In the genomic region with DNA sequence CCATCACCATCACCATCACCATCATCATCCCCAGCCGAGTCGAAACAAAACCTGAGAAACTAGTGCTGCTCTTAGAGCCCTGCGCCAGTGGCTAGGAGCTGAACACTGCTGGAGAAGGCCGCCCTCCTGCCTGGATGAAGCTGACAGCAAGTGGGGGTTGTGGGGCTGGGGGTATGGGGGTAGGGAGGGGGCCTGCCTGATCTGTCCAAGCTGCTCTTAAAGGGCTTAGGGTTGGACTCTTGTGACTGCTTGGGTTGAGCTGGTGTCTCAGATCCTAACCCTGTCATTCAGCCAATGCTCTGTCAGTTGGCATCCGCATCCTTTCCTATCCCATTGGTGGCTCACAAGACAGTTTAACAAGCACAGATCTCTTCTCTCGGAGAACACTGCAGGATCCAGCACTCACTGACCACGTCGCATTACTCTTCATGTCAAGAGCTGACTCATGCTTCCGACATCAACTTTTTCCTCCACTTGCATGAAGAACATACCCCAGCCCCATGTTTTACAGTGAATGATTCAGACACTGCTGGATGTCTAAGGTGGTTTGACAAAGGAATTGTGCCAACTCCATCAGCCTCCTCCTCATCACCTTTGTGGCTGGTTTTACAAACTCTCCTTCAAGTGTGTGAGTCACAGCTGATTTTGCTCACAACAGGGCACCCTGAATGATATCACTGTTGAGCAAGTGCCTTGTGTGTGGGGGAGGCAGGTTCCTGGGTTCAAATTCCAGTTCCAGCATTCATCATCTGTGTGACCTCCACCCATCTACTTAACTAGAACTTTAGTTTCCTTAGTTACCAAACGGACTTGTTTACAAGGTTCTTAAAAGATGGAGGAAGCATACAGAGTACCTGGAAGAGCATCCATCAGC, we compare ENCODE assay signal across 29 mouse cellular contexts.
DNase-seq lines count a peak whose midpoint lies in the region; ATAC-seq and TF ChIP-seq lines count a peak whose summit lies in the region.
"Had no signal": no experiment of that assay in that cellular context is flagged by ENCODE, and none has a peak within 500 bp of the region (broad histone marks: within the 10 kb centered on the region; RNA-seq: fewer than 3 reads in every experiment).

No protein-coding gene starts in this region.

- H3K9me3 ChIP-seq in lung, embryonic 14.5 days (ENCODE audit: low read depth, low read length), result no peaks in the 10 kb centered on the region
- H3K9me3 ChIP-seq: forebrain, embryonic 12.5 days; hindbrain, embryonic 10.5 days; hindbrain, embryonic 15.5 days; limb, embryonic 12.5 days; liver, embryonic 15.5 days; midbrain, embryonic 10.5 days; midbrain, embryonic 15.5 days had no signal

- no peak for TF ChIP-seq CTCF in lung, embryonic 14.5 days (IDR thresholded peaks at IDR 0.05; ENCODE audit: low read depth)
- TF ChIP-seq CTCF in lung, adult 2 months (IDR thresholded peaks at IDR 0.05; ENCODE audit: insufficient read depth, low read length), result no peak

- 56% methylated on average over 10 of the region's 10 CpGs for WGBS in lung, embryonic 14.5 days
- 63% methylated on average over 10 of the region's 10 CpGs for WGBS in lung, adult 2 months

- no peaks in the 10 kb centered on the region; the same call in 1 of the 2 replicates for H3K4me1 ChIP-seq in lung, embryonic 14.5 days (ENCODE audit: insufficient read depth)
- H3K4me1 ChIP-seq in lung, adult 2 months (ENCODE audit: control insufficient read depth, insufficient read depth, low read length), result no peaks in the 10 kb centered on the region
- H3K4me1 ChIP-seq: forebrain, embryonic 12.5 days; hindbrain, embryonic 10.5 days; hindbrain, embryonic 15.5 days; limb, embryonic 12.5 days; liver, embryonic 15.5 days; midbrain, embryonic 10.5 days; midbrain, embryonic 15.5 days had no signal

- TF ChIP-seq POLR2A in lung, adult 2 months (IDR thresholded peaks at IDR 0.05; ENCODE audit: borderline replicate concordance, extremely low read depth, low read depth, low read length), result no peak

- no peak overlapping the region for H3K9ac ChIP-seq in lung, embryonic 14.5 days
- H3K9ac ChIP-seq: forebrain, embryonic 12.5 days; forebrain, postnatal 0 days; hindbrain, embryonic 15.5 days; limb, embryonic 12.5 days; liver, embryonic 15.5 days; midbrain, embryonic 15.5 days had no signal

- no peak overlapping the region for H3K4me2 ChIP-seq in lung, embryonic 14.5 days
- H3K4me2 ChIP-seq: forebrain, embryonic 12.5 days; hindbrain, embryonic 15.5 days; limb, embryonic 12.5 days; liver, embryonic 15.5 days; midbrain, embryonic 15.5 days had no signal

- H3K4me3 ChIP-seq in lung, embryonic 14.5 days (ENCODE audit: low read depth, low read length), result no peak overlapping the region
- H3K4me3 ChIP-seq in lung, adult 2 months (replicated peaks; ENCODE audit: extremely low read depth, low read depth, low read length), result no peak overlapping the region
- H3K4me3 ChIP-seq: erythroblast, embryonic 14.5 days; forebrain, embryonic 12.5 days; heart, adult 2 months; hindbrain, embryonic 10.5 days; hindbrain, embryonic 15.5 days; limb, embryonic 12.5 days; liver, embryonic 15.5 days; midbrain, embryonic 10.5 days; midbrain, embryonic 15.5 days had no signal

- ATAC-seq in lung, embryonic 14.5 days (ENCODE audit: insufficient read depth), result peak; percentile 60; the same call in 1 of the 2 replicates
- no peak for ATAC-seq in megakaryocyte progenitor cell, adult 5-6 weeks (replicated peaks; ENCODE audit: poor library complexity)
- ATAC-seq: forebrain, postnatal 0 days; inflammation-experienced regulatory T-cells, adult 6 months; midbrain, embryonic 15.5 days had no signal

- no peaks in the 10 kb centered on the region for H3K36me3 ChIP-seq in lung, embryonic 14.5 days (ENCODE audit: insufficient read depth)
- H3K36me3 ChIP-seq: forebrain, embryonic 12.5 days; hindbrain, embryonic 10.5 days; hindbrain, embryonic 15.5 days; limb, embryonic 12.5 days; liver, embryonic 15.5 days; midbrain, embryonic 10.5 days; midbrain, embryonic 15.5 days had no signal

- H3K27ac ChIP-seq in lung, embryonic 14.5 days (ENCODE audit: low read depth), result no peak overlapping the region
- H3K27ac ChIP-seq: forebrain, embryonic 12.5 days; heart, adult 2 months; hindbrain, embryonic 10.5 days; hindbrain, embryonic 15.5 days; kidney, postnatal 0 days; limb, embryonic 12.5 days; liver, embryonic 15.5 days; midbrain, embryonic 10.5 days; midbrain, embryonic 15.5 days had no signal

- DNase-seq in lung, embryonic 14.5 days, result peak; percentile 51
- DNase-seq in lung, adult 2 months, result no peak
- DNase-seq in right cerebral cortex, adult 18-20 months, result peak; percentile 12
- DNase-seq in right cerebral cortex, postnatal 25 days, result no peak
- peak; percentile 60 for DNase-seq in brain, adult 2 months (ENCODE audit: low read depth, low spot score)
- DNase-seq in kidney, postnatal 25 days, result no peak
- DNase-seq in layer of hippocampus, adult 9-10 months (ENCODE audit: low spot score), result no peak
- DNase-seq: adrenal gland, postnatal 36 days; B cell, adult 2 months; cerebellum, adult 2 months; cerebellum, postnatal 14 days; forebrain, postnatal 0 days; heart, adult 2 months; heart, postnatal 14 days; kidney, adult 8-10 months; thymus, adult 18-20 months; thymus, postnatal 25 days had no signal

- no peaks in the 10 kb centered on the region for H3K27me3 ChIP-seq in lung, embryonic 14.5 days (ENCODE audit: insufficient read depth, low read length)
- H3K27me3 ChIP-seq: CH12.LX; hindbrain, embryonic 15.5 days; limb, embryonic 12.5 days; liver, embryonic 15.5 days; midbrain, embryonic 15.5 days had no signal

Comparison
In these comparisons a context has a peak if more than half of its experiments do, and no peak if none do; other contexts are left out.
1. DNase-seq: peak in lung, embryonic 14.5 days (single experiment), right cerebral cortex, adult 18-20 months (single experiment) and brain, adult 2 months (single experiment); none in lung, adult 2 months (single experiment), right cerebral cortex, postnatal 25 days (single experiment), kidney, postnatal 25 days (0 of 2) and layer of hippocampus, adult 9-10 months (single experiment).